Mouse (Mus musculus): ENCODE data around the gene Mob3a. TPM values are rescaled to one million over a fixed set of nuclear protein-coding genes. Genes with fewer than 3 reads are reported as not detected.

Gene Mob3a
- total RNA-seq, 2 experiments from 2014 or later: 19.4 to 20.1 TPM

DNA sequence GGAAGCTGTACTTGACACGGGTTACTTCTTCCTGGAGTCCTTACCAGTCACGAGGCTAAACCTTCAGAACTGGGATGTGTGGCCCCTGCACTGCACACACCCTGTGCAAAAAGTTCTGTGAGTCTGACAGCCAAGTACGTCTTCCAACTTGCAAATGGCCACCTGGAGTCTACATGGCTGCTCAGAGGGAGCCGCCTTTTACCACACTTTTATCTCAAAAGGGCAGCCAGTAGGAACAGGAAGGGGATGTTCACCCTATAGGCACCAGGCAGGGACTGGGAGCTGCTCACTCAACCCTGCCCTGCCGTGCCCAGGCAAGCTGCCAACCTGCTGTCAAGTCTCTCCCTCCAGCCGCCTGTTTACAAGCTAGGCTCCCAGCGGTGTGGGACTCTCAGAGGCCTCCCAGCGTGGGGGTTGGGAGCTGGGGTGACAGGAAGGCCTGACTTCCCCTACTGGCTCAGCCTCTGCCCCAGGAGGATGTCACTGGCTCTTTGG lies 23.8 kb downstream of the Mob3a start, which contains the start of gene Mknk2:
Gene Mknk2 (minus strand): TSS at position 171 of the 495 bp plus-strand sequence.
- DNase-seq: peak; percentile 96 to 98

DNA sequence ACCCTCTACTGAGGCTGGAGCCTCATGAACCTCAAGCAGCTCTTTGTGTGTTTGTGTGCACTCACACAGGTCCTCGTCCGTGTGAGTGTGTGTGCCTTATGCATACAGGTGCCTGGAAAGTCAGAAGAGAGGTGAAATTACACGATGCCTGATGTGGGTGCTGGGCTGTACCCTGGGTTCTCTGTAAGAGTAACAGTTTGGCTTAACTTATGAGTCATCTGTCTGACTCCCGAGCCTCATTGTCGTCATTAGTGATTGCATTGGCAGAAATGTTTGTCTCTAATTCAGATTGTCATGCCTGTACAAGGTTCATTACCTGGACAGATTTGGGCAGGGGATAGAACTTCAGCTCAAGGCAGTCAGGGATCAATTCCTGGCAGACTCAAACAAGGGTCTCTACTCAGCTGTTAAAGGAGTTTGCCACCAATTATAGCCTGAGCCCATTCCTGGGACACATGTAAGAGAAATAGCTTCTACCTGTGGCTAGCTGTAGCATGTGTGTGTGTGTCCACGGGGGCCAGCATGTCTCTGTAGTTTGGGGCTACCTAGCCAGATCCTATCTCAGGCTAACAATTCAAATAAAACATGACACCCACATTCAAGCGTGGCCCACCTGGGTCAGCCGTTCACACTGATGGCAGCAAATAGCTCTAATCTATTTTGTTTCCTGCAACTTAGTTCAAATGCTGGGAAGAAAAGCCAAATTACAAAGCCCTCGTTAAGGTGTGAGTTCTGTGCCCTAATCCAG lies 24.5 kb downstream of the Mob3a start:
- peak in 1 of 2 experiments; percentile 46 for DNase-seq

DNA sequence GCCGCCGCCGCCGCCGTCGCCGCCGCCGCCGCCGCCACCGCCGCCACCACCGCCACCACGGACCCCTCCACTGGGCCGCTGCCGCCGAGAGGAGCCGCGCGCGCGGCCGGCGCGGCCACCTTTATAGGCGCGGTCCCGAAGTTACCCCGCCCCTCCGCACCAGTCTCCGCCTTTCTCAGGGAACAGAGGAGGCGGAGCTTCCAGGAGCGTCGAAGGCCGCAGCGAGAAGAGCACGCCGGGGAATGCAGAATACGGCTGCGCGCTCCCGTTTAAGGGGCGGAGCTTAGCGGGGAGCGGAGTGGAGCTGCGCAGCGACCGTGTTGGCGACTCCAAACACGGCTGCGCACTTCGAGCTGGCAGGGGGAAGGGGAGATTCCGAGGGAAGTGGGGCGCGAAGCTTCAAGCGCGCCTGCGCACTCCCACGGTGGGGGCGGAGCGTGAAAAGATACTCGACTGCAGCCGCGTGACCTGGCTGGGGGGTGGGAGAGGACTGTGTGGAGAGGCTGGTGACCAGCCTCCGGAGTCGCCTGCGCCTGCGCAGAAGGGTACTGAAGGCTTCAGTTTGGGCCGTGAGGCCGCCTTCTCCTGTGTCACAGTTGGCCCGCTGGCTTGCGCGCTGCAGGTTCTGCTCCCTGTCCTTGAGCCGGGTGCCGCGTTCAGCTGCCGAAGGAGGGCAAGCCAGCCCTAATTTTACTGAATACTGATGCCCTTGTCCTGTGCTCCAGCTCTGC lies 25.4 kb downstream of the Mob3a start:
- peak; percentile 100 for DNase-seq

DNA sequence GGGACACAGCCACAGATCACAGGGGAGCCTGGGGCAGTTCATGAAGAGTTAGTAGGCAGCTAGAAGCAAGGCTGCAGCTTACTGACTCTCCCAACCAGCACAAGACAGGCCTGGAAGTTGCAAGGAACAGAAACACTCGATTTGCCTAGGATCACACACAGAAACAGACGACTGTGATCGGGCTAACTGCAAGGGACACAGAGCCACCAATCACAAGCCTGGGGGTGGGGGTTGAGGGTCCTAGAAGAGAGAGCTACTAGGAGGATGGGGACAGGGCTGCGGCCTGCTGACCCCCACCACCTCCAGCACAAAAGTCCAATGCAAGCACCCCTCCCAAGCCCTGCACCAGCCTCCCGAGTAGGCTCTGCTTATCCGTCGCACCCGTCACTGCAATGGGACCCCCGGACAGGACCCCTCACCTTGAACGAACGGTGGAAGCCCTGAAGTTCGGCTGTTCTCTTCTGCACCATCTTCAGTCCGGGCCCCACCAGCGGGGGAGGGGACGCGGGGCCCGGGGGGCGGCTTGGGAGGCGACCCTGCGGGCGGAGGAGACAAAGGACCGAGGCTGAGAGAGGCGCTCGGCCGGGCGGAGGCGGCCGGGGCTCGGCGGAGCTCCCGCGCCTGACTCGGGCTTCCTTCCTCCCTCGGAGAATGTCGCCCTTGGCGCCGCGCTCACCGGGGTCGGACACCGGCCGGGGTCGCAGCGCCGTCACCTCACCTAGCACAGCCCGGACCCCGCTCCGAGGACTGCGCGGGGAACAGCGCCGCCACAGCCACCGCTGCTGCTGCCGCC lies 26.2 kb downstream of the Mob3a start:
- no peak for DNase-seq

DNA sequence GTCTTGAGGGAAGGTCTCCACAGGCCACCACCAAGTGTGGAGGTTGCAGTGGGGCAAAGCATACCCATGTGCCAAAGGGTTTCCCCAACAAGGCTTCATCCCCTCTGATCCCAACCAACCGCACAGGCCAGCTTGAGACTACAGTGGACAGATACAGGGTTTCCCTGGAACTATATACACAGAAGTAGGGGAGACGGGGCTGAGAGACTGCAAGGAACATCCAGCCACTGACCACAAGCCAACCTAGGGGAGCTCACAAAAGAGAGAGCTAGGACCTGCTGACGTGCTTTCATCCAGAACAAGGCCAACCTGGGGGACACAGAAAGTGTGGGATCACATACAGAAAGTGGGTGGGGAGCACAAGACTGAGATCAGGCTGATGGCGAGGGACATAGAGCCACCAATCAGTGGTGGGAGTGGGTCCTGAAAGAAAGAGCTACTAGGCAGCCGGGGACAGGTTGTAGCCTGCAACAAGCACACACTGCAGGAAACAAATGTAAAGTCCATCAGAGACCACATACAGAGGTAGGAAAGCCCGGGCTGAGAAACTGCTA lies 26.8 kb downstream of the Mob3a start:
- DNase-seq: no peak

DNA sequence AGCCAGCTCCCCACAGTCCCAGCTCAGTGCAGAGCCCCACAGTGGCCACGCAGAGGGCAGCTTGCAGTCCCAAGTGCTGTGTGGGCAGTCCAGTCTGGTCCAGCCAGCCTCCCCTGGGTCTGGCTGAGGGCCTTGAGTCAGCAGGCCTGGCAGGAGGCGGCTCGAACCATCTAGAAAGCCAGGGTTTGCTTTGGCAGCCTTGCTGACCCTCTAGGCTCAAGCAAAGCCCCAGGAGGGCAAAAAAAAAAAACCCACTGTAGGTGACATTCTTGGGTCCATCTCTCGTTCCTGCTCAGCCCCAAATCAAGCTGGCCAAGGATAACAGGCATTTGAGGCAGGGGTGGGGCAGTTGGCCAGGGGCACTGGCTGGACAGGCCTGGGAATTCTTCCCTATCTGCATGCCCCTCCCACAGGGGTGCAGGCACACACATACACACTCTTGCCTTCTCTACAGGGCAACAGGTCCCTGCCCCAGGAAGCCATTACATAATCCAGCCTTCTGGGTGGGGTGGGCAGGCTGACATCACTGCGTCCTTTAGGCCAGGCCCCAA lies 27.5 kb downstream of the Mob3a start:
- DNase-seq: peak; percentile 56 to 69

DNA sequence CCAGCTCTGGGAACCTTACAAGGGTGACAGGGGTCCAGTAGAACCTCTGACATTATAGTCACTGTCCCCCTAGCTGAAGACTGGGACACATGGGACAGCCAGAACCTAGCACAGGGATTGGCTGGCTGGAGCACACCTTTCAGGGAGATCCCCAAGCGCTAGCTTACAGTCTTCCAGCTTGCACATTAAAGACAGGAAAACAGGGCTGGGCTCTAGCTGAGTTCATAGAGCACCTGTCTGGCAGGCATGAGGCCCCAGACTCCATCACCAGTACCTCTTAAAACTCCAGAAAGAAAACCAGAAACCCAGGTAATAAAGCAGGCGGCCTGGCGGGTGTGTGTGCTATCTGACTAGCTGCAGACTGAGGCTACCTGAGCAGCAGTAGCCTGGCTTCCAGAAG lies 28.1 kb downstream of the Mob3a start:
- DNase-seq: no peak

DNA sequence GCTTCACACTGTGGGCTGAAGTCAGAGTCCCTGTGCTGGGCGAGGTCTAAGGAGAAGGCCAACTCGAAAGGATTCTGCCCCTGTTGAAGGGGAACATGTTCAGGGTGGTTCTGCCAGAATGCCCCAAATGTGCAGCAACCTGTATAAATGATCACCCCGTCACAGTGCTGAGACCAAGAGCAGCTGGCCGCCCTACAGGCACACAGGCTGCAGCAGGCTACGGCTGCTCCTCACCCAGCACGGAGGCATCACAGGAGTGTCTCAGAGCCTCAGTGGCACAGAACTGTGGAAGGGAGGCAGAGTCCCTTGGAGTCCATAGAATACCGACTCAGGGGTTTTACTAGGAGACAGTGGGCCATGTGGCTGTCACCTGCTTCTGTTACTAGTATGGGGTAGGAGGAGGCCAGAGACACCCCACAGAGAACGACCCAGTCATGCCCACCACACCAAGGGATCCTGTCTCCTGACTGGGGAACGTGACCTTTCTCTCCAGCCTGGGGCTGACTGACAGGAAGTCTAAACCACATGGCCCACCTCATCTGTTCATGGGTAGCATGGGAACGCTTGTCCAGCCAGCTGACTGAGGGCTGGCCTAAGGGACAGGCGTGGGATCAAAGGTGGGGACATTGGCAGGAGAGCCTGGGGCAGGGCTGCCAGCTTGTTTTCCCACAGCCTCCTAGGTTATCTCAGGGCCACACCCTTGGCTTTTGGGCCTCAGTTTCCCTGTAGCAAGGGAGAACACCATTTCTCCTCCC lies 29.7 kb downstream of the Mob3a start:
- no peak for DNase-seq

DNA sequence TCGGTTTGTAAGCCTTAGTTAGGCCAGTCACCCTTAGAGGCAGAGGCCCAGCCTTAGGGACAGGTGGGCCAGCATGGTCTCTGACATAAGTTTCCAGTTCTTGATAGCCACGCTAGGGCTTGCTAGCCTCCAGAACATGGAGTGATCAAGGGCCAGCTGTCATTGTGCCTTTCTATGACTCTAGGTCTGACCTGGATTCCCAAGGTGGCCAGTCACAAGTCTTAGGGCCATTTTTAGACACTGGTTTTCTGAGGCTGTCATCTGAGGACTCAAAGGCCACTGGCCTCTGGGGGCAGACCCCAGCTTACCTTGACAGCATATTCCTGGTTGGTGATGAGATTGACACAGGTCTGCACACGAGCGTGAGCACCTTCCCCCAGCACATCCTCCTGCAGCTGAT lies 30.5 kb downstream of the Mob3a start:
- DNase-seq: no peak

DNA sequence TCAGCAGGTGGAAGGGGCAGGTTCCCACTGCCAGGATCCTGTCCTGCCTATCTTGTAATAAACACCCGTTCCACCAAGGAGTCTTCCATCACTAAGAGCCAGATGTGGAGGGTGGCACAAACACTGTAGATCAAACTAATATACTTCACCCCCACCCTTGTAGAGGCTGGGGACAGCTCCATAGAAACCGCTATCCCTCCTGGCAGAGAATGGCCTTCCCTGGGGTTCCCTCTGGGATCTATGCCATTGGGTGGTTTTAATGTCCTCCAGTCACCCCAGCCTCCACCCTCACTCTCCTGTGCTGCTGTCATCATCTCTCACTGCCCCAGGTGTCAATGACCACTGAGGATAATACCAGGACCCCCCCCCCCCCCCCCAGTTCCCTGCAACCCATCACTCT lies 31.2 kb downstream of the Mob3a start:
- no peak for DNase-seq

DNA sequence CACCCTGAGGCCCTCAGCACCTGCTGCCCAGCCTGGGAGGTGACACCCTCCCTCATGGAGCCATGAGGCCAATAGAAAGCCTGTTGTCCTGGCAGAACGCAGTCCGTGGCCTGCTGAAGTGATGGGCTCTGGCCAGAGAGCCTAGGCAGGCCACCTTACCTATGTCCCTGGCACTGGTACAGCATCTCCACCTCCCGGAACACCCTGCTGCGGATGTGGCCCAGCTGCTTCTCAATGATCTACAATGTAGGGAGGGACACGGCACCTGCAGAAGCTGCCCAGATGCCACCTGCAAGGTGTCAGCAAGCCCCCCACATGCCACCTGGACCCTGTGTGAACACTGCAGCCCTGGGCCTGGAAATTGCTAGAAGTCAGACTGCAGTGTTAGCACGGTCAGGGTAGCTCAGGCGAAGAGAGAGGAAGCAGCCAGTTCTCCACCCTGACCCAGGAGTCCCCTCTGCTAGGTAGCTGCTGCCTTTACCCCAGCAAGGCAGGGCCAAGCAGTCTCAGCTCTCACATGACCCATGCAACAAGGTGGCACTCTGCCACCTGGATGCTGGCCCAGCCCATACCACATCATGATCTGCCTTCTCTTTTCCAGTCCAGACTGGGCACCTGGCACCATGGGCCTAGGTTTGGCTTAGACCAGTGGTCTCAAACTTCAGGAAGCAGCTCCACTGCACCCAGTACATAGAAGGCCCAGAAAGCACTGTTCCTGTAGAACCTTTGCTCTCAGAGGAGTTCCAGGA lies 31.9 kb downstream of the Mob3a start:
- peak; percentile 70 to 80 for DNase-seq

DNA sequence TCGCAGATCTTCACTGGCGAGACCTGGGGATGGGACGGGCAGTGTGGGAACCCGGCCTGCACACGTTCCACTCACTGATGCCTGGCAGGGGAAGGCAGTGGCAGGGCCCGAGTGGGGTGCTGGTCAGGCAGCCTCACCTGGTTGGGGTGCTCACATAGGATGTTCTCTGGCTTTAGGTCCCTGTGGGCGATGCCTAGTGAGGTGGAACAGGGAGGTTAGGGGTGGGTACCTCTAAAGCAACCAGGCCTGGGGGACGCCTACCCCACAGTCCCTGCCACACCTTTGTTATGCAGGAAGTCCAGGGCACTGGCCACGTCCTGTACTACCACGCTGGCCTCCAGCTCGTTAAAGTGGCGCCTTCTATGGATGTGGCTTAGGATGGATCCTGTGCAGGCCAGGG lies 32.8 kb downstream of the Mob3a start:
- DNase-seq: no peak

DNA sequence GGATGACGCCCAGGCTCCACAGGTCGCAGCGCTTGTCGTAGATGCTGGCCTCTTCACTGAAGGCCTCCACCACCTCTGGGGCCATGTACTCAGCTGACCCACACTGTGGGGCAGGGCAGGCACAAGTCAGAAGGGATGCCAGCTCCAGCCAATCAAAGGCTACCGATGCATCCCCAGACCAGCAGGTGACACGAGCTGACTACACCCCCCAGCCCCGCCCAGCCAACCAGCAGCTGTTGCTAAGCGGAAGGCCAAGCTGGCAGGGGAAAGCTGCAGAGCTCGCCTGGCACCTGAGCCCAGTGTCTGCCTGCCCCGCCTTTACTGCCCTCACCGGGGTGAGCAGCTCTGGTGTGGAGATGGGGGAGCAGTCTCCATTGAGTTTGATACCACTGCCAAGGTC lies 33.2 kb downstream of the Mob3a start:
- DNase-seq: no peak

DNA sequence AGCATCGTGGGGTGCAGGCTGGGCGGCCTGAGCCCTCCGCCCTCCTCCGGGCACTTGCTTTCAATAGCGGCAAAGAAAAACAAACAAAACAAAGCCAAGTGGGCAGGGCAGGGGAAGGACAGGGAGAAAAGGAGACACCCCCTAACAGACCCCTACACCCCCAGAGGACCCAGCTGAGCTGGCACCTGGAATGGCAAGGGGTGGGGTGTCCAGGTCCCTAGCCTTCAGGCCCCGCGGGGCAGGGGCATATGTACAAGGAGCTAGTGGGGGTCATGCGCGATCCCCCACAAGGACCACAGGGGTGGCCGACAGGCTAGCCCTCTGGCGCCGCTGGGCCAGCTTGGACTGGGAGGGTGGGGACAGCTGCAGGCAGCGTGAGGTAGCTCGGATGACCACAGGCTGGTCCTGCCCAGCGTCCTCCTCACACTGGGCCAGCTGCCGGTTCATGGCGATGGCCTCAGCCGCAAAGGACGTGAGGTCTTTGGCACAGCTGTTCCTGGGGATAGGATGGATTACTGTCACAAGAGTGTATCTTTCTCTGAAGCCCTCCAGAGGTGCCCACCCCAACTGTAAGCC lies 34.9 kb downstream of the Mob3a start:
- no peak for DNase-seq

DNA sequence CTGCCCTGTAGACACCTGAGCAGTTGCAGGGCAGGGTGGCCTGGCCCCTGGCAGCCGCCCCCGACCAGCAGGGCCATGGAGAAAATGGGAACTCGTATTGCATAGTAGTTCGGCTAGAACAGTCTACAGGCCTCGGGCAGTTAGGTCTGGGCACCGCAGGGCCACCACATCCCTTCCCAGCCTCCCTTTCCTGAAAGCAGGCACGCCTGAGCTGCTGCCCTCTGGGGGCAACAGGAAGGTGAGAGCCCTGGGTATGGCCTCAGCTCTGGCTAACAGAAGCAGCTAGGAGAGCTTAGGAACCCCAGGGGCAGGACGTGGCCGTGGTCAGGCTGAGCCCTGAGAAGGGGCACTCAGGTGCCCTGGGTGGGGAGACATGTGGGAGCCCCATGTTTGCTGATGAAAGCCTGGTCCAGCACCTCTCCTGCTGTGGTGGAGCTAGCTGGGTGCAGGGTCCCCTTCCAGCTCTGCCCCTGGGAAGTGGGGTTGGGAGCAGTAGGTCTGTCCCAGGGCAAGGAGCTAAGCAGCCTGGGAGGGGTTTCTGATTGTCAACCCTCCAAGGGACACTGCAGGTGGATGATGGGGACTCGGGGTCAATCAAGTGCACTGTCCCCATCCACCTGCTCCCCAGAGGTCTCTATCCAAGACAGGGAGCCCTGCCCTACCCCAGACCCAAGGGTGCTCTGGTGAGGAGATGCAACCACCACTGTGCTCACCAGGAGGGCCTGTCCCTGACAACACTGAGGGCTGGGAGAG lies 35.6 kb downstream of the Mob3a start:
- DNase-seq: no peak

DNA sequence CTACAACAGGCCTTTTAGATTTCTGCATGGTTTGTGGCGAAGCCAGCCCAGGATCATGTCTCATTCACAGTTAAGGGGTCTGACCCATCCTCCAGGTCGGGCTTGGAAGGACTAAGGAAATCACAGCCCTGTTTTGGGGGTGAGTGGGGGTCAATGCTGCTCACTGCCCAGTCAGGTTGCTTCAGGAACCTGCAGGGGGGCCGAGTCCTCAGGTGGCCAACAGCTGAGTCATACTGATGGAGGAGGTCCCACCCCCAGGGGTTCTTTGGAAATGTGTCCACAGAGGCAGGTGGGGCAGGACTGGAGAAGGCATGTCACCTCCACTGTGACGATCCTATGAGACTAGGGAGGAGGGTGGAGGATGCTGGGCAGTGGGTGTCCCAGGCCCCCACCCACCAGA lies 36.3 kb downstream of the Mob3a start:
- DNase-seq: no peak

DNA sequence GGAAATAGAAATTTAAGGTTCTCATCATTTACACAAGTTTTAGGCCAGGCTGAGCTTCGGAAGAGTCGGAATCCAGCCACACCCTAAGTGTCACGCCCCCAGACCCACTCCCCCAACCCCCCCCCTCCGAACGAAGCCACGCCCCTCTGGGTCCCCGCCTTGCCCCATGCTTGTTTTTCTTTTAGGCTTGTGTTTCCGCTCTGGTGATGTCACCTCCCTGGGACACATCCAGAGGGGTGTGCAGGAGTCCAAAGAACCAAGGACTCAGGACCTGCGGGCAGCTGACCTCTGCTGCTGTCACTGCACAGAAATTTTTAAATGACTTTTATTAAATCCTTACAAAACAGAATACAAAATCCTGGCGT lies 36.8 kb downstream of the Mob3a start:
- peak; percentile 88 to 89 for DNase-seq

DNA sequence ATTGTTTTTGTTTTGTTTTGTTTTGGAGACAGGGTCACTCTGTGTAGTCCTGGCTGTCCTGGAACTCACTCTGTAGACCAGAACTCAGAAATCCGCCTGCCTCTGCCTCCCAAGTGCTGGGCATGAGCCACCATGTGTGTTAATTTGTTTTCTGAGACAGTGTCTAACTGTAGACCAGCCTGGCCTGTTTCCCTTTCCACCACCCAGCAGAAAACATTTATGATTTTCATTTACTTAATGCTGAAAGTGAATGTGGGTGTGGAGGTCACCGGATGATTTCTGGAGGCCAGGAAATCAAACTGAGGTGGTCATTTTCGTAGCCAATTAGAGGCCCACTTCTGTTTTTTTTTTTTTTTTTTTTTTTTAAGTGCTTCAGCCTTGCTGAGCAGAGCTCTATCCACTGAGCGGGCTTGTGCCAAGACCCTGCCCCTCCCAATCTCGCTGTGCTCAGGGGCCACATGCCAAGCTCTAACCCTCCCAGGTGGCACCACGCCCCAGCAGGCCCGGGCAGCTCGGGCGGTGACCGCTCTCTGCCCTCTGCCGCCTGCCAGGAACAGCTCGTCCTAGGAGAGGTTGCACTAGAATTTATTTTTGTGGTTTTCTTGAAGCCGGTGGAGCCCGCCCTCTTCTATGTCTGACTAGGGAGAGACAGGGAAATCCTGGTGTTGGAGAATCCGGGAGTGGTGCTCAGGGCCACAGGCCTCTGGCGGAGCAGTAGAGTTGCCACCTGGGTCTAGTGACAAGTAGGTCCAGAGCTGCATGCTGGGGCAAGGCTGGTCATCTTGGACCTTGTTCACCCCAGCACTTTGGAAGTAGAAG lies 37.4 kb downstream of the Mob3a start:
- peak; percentile 89 to 92 for DNase-seq
